ENCODE assay signal across 8 mouse cellular contexts in the genomic region with DNA sequence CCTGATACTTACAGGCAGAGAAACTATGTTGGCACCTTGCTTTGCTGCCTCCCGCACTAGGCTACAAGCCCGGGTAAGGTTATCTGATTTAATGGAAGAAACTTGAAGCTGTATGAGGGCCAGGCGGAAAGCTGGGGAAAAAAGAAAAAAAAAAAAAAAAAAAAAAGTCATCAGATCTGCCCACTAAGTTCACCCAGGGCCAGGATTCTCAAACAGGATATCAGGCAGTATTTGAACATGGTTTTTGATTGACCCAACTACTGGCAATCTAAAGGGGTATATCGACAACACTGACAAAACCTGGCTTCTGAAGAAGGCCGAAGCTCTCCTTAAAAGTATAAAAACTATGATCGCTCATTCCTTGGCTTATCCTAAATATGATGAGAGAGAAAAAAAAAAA. TPM values are rescaled to one million over a fixed set of nuclear protein-coding genes. Genes with fewer than 3 reads are reported as not detected.
DNase-seq lines count a peak whose midpoint lies in the region; ATAC-seq and TF ChIP-seq lines count a peak whose summit lies in the region.

No protein-coding gene starts in this region.

- 62% methylated on average over 6 of the region's 6 CpGs for WGBS in kidney, adult 2 months
- 86% methylated on average over 6 of the region's 6 CpGs for WGBS in embryonic facial prominence, embryonic 13.5 days
- 74% methylated on average over 6 of the region's 6 CpGs for WGBS in intestine, postnatal 0 days
- WGBS in midbrain, embryonic 16.5 days = 92% methylated on average over 6 of the region's 6 CpGs

- H3K4me3 ChIP-seq in kidney, adult 2 months (ENCODE audit: insufficient read depth, low read depth, low read length) = no peak overlapping the region
- peak overlapping the region; percentile 90 for H3K4me3 ChIP-seq in embryonic facial prominence, embryonic 13.5 days
- no peak overlapping the region for H3K4me3 ChIP-seq in intestine, postnatal 0 days (ENCODE audit: low read depth, low read length)
- no peak overlapping the region for H3K4me3 ChIP-seq in midbrain, embryonic 16.5 days (ENCODE audit: low read depth, low read length)

- no peak for ATAC-seq in embryonic facial prominence, embryonic 13.5 days (ENCODE audit: insufficient number of reproducible peaks, insufficient read depth, low FRiP score, low TSS enrichment, low read depth)
- ATAC-seq in intestine, postnatal 0 days = no peak
- ATAC-seq in midbrain, embryonic 16.5 days = no peak

- H3K27ac ChIP-seq in kidney, adult 2 months (ENCODE audit: insufficient read depth, low read depth, low read length) = peak overlapping the region; percentile 48
- peak overlapping the region; percentile 92; the same call in 1 of the 2 replicates for H3K27ac ChIP-seq in embryonic facial prominence, embryonic 13.5 days
- no peak overlapping the region for H3K27ac ChIP-seq in intestine, postnatal 0 days (ENCODE audit: low read depth, low read length)
- no peak overlapping the region for H3K27ac ChIP-seq in midbrain, embryonic 16.5 days (ENCODE audit: low read length)

- H3K36me3 ChIP-seq in kidney, adult 2 months (ENCODE audit: control insufficient read depth, insufficient read depth, low read length) = peaks cover 6% of the 10 kb centered on the region; the same call in 1 of the 2 replicates
- peaks cover 39% of the 10 kb centered on the region for H3K36me3 ChIP-seq in embryonic facial prominence, embryonic 13.5 days
- H3K36me3 ChIP-seq in intestine, postnatal 0 days (ENCODE audit: control insufficient read depth, insufficient read depth) = peaks cover 24% of the 10 kb centered on the region
- peaks cover 5% of the 10 kb centered on the region; the same call in 1 of the 2 replicates for H3K36me3 ChIP-seq in midbrain, embryonic 16.5 days (ENCODE audit: control insufficient read depth, insufficient read depth, low read length)

- H3K27me3 ChIP-seq in kidney, adult 2 months (replicated peaks; ENCODE audit: control insufficient read depth, insufficient read depth, low read length) = no peaks in the 10 kb centered on the region
- no peaks in the 10 kb centered on the region for H3K27me3 ChIP-seq in embryonic facial prominence, embryonic 13.5 days
- no peaks in the 10 kb centered on the region for H3K27me3 ChIP-seq in intestine, postnatal 0 days (replicated peaks; ENCODE audit: control insufficient read depth, insufficient read depth, low read length)
- no peaks in the 10 kb centered on the region for H3K27me3 ChIP-seq in midbrain, embryonic 16.5 days (ENCODE audit: control insufficient read depth, insufficient read depth, low read depth, low read length)

- TF ChIP-seq POLR2A in kidney, adult 2 months (IDR thresholded peaks at IDR 0.05; ENCODE audit: low read depth, low read length) = no peak

- TF ChIP-seq CTCF in kidney, adult 2 months (conservative IDR thresholded peaks at IDR 0.05; ENCODE audit: insufficient read depth, insufficient read length, low read depth, low read length) = no peak
- no peak for TF ChIP-seq CTCF in intestine, postnatal 0 days (IDR thresholded peaks at IDR 0.05; ENCODE audit: low read depth)

- H3K4me2 ChIP-seq in embryonic facial prominence, embryonic 13.5 days = peak overlapping the region; percentile 65
- peak overlapping the region; percentile 94; the same call in 1 of the 2 replicates for H3K4me2 ChIP-seq in intestine, postnatal 0 days (replicated peaks; ENCODE audit: low read depth)
- peak overlapping the region; percentile 80 for H3K4me2 ChIP-seq in midbrain, embryonic 16.5 days (ENCODE audit: low read length)

- DNase-seq in kidney, adult 2 months = no peak
- no peak for DNase-seq in kidney, postnatal 25 days
- no peak for DNase-seq in thymus, postnatal 4 days
- DNase-seq in embryo, embryonic 10 days (ENCODE audit: low spot score) = no peak
- no peak for DNase-seq in adrenal gland, adult (ENCODE audit: inconsistent age in 2 of 2, low spot score in 1 of 2)

- H3K4me1 ChIP-seq in kidney, adult 2 months (ENCODE audit: control insufficient read depth, insufficient read depth, low read length) = peaks cover 27% of the 10 kb centered on the region
- H3K4me1 ChIP-seq in embryonic facial prominence, embryonic 13.5 days = no peaks in the 10 kb centered on the region; the same call in none of the 2 replicates
- no peaks in the 10 kb centered on the region for H3K4me1 ChIP-seq in intestine, postnatal 0 days (replicated peaks; ENCODE audit: control insufficient read depth, insufficient read depth, low read length)
- H3K4me1 ChIP-seq in midbrain, embryonic 16.5 days (ENCODE audit: control insufficient read depth, insufficient read depth, low read length) = peaks cover 16% of the 10 kb centered on the region

- H3K9ac ChIP-seq in embryonic facial prominence, embryonic 13.5 days = peak overlapping the region; percentile 90; the same call in 1 of the 2 replicates
- H3K9ac ChIP-seq in intestine, postnatal 0 days (ENCODE audit: low read depth, low read length) = no peak overlapping the region
- H3K9ac ChIP-seq in midbrain, embryonic 16.5 days (ENCODE audit: low read depth, low read length) = no peak overlapping the region

- no peaks in the 10 kb centered on the region for H3K9me3 ChIP-seq in embryonic facial prominence, embryonic 13.5 days
- H3K9me3 ChIP-seq in intestine, postnatal 0 days (ENCODE audit: control insufficient read depth) = no peaks in the 10 kb centered on the region
- H3K9me3 ChIP-seq in midbrain, embryonic 16.5 days (replicated peaks; ENCODE audit: control insufficient read depth, low read length, poor library complexity, severe bottlenecking) = no peaks in the 10 kb centered on the region

RNA-seq across cellular contexts. Expression of a gene that starts 1.1 kb away (rescaled TPM):
- polyA plus RNA-seq in kidney, adult 2 months (2012; rRNA removed) = 75.3 and 83.7 TPM in 2 replicates
- 91.7 and 98.7 TPM in 2 replicates for polyA plus RNA-seq in embryonic facial prominence, embryonic 13.5 days (2015; fragmentation: Nextera tagmentation; extraction: Ambion mirVana)
- 46.1 and 46.2 TPM in 2 replicates for polyA plus RNA-seq in intestine, postnatal 0 days (2015; fragmentation: Nextera tagmentation; extraction: Ambion mirVana)
- polyA plus RNA-seq in midbrain, embryonic 16.5 days (2015; fragmentation: Nextera tagmentation; extraction: Ambion mirVana) = 44.9 and 60.4 TPM in 2 replicates

RNA-seq across cellular contexts. Expression of a gene that starts 44.6 kb away (rescaled TPM):
- polyA plus RNA-seq in kidney, adult 2 months (2012; rRNA removed) = 10.6 and 12.5 TPM in 2 replicates
- 41.3 and 41.8 TPM in 2 replicates for polyA plus RNA-seq in embryonic facial prominence, embryonic 13.5 days (2015; fragmentation: Nextera tagmentation; extraction: Ambion mirVana)
- polyA plus RNA-seq in intestine, postnatal 0 days (2015; fragmentation: Nextera tagmentation; extraction: Ambion mirVana) = 33.1 and 33.3 TPM in 2 replicates
- polyA plus RNA-seq in midbrain, embryonic 16.5 days (2015; fragmentation: Nextera tagmentation; extraction: Ambion mirVana) = 63.0 and 66.3 TPM in 2 replicates

Comparison
In these comparisons a context has a peak if more than half of its experiments do, and no peak if none do; other contexts are left out.
1. H3K27ac ChIP-seq: peak in kidney, adult 2 months (single experiment) and embryonic facial prominence, embryonic 13.5 days (single experiment); none in intestine, postnatal 0 days (single experiment) and midbrain, embryonic 16.5 days (single experiment).
2. Peak in every context shown above with its lines, with median percentiles within 50 percentile points of each other: H3K4me2 ChIP-seq.